Mouse (Mus musculus) liver, embryonic 12.5 days (tissue): ENCODE data around the gene Rgs10. TPM values are rescaled to one million over a fixed set of nuclear protein-coding genes. Genes with fewer than 3 reads are reported as not detected.

Experiments used
- ATAC-seq: fragments of 200-750 bp; cut with Nextera tagmentation; 2 replicates; pipeline ENCODE4 v1.8.0; 2017; ENCODE audit warnings: moderate number of reproducible peaks, mild to moderate bottlenecking, moderate library complexity
- H3K27ac ChIP-seq: fragments of 300-500 bp; sonication (generic); 2 replicates; pipeline ENCODE4 v1.5.1; 2016; ENCODE audit warnings: mild to moderate bottlenecking
- H3K27me3 ChIP-seq: fragments of 300-500 bp; sonication (generic); replicated peaks from 2 replicates; pipeline ENCODE4 v1.6.1; 2016; ENCODE audit warnings: mild to moderate bottlenecking, moderate library complexity
- H3K36me3 ChIP-seq: fragments of 300-500 bp; sonication (generic); 2 replicates; pipeline ENCODE4 v1.6.1; 2016; ENCODE audit warnings: mild to moderate bottlenecking, moderate library complexity
- H3K4me1 ChIP-seq: fragments of 300-500 bp; sonication (generic); 2 replicates; pipeline ENCODE4 v1.6.1; 2016
- H3K4me2 ChIP-seq: fragments of 300-500 bp; sonication (generic); 2 replicates; pipeline ENCODE4 v1.6.1; 2016; ENCODE audit warnings: mild to moderate bottlenecking, moderate library complexity
- H3K4me3 ChIP-seq: fragments of 300-500 bp; sonication (generic); 2 replicates; pipeline ENCODE4 v1.5.1; 2016; ENCODE audit warnings: mild to moderate bottlenecking, moderate library complexity
- H3K9ac ChIP-seq: fragments of 300-500 bp; sonication (generic); 2 replicates; pipeline ENCODE4 v1.6.1; 2016; ENCODE audit warnings: mild to moderate bottlenecking, moderate library complexity
- H3K9me3 ChIP-seq: fragments of 300-500 bp; sonication (generic); replicated peaks from 2 replicates; pipeline ENCODE4 v1.6.1; 2016; ENCODE audit warnings: mild to moderate bottlenecking, moderate library complexity
- WGBS: fragments of 180-500 bp; shearing (Covaris S2); methylation state at CpG from one replicate; pipeline ENCODE4 v1.1.7; 2016; ENCODE audit not compliant: insufficient replicate concordance; 5-methylcytosine and 5-hydroxymethylcytosine counted together
- polyA plus RNA-seq: library from polyadenylated mRNA; unstranded; fragments of >200 nt; fragmentation: Nextera tagmentation; extraction: Ambion mirVana; gene quantifications from 2 replicates; pipeline ENCODE4 v1.2.1, GENCODE M21; 2016

Gene Rgs10
- polyA plus RNA-seq, 1 experiment from 2014 or later, result 57.7 TPM

- Histone ChIP-seq H3K36me3 (no peaks in the 10 kb centered on the region), H3K27me3 (no peaks in the 10 kb centered on the region), H3K9ac (no peak overlapping the region), H3K4me2 (no peak overlapping the region), H3K9me3 (no peaks in the 10 kb centered on the region), H3K27ac (no peak overlapping the region), H3K4me1 (peaks cover 12% of the 10 kb centered on the region; the same call in 1 of the 2 replicates), H3K4me3 (no peak overlapping the region)
- no peak for ATAC-seq
- 40% methylated on average over 4 of the region's 4 CpGs for WGBS
Measured at GRCm38 (mm10) chr7:128365096-128365715, 53.4 kb downstream of the Rgs10 start.

- Histone ChIP-seq H3K27me3 (no peaks in the 10 kb centered on the region), H3K36me3 (no peaks in the 10 kb centered on the region), H3K4me1 (peaks cover 11% of the 10 kb centered on the region; the same call in 1 of the 2 replicates), H3K27ac (no peak overlapping the region), H3K4me3 (no peak overlapping the region), H3K4me2 (no peak overlapping the region), H3K9me3 (no peaks in the 10 kb centered on the region), H3K9ac (no peak overlapping the region)
- 76% methylated on average over 11 of the region's 11 CpGs for WGBS
- ATAC-seq, result no peak
Measured at GRCm38 (mm10) chr7:128364526-128364925, 54.0 kb downstream of the Rgs10 start.

GRCm38 (mm10) chr7:128363806-128364205, 54.8 kb downstream of the Rgs10 start:
- no peak overlapping the region for H3K4me3 ChIP-seq
- no peak overlapping the region for H3K27ac ChIP-seq
- peaks cover 5% of the 10 kb centered on the region; the same call in 1 of the 2 replicates for H3K4me1 ChIP-seq
- WGBS, result 75% methylated on average over 10 of the region's 10 CpGs
- no peak overlapping the region for H3K4me2 ChIP-seq
- H3K9me3 ChIP-seq, result no peaks in the 10 kb centered on the region
- H3K36me3 ChIP-seq, result no peaks in the 10 kb centered on the region
- no peak for ATAC-seq
- H3K27me3 ChIP-seq, result no peaks in the 10 kb centered on the region
- H3K9ac ChIP-seq, result no peak overlapping the region

- no peaks in the 10 kb centered on the region for H3K9me3 ChIP-seq
- no peak overlapping the region for H3K4me2 ChIP-seq
- H3K9ac ChIP-seq, result no peak overlapping the region
- no peak overlapping the region for H3K27ac ChIP-seq
- H3K36me3 ChIP-seq, result no peaks in the 10 kb centered on the region
- ATAC-seq, result no peak
- no peak overlapping the region for H3K4me3 ChIP-seq
- no peaks in the 10 kb centered on the region for H3K27me3 ChIP-seq
- WGBS, result 72% methylated on average over 4 of the region's 4 CpGs
- 0 out of 2 replicates have a peak, but pooled peaks cover 5% of the 10 kb centered on the region for H3K4me1 ChIP-seq
Measured at GRCm38 (mm10) chr7:128362916-128363315, 55.6 kb downstream of the Rgs10 start.

- Histone ChIP-seq H3K4me2 (no peak overlapping the region), H3K4me3 (no peak overlapping the region), H3K36me3 (no peaks in the 10 kb centered on the region), H3K4me1 (peaks cover 10% of the 10 kb centered on the region), H3K9me3 (no peaks in the 10 kb centered on the region), H3K27ac (no peak overlapping the region), H3K9ac (no peak overlapping the region), H3K27me3 (peaks cover 8% of the 10 kb centered on the region)
- no peak for ATAC-seq
- WGBS, result 66% methylated on average over 9 of the region's 9 CpGs
Measured at GRCm38 (mm10) chr7:128359741-128360140, 58.8 kb downstream of the Rgs10 start.

- Histone ChIP-seq H3K4me1 (peaks cover 5% of the 10 kb centered on the region), H3K36me3 (no peaks in the 10 kb centered on the region), H3K27me3 (peaks cover 13% of the 10 kb centered on the region), H3K4me2 (no peak overlapping the region), H3K9ac (no peak overlapping the region), H3K9me3 (no peaks in the 10 kb centered on the region), H3K27ac (no peak overlapping the region), H3K4me3 (no peak overlapping the region)
- no peak for ATAC-seq
- WGBS, result 39% methylated on average over 7 of the region's 7 CpGs
Measured at GRCm38 (mm10) chr7:128359164-128359563, 59.4 kb downstream of the Rgs10 start.

- H3K4me1 ChIP-seq, result peaks cover 5% of the 10 kb centered on the region
- no peak overlapping the region for H3K4me2 ChIP-seq
- H3K9ac ChIP-seq, result no peak overlapping the region
- H3K27ac ChIP-seq, result no peak overlapping the region
- H3K4me3 ChIP-seq, result no peak overlapping the region
- no peaks in the 10 kb centered on the region for H3K36me3 ChIP-seq
- WGBS, result 66% methylated on average over 9 of the region's 9 CpGs
- no peaks in the 10 kb centered on the region for H3K9me3 ChIP-seq
- ATAC-seq, result no peak
- H3K27me3 ChIP-seq, result peaks cover 13% of the 10 kb centered on the region
Measured at GRCm38 (mm10) chr7:128358741-128359140, 59.8 kb downstream of the Rgs10 start.

- Histone ChIP-seq H3K4me3 (no peak overlapping the region), H3K36me3 (no peaks in the 10 kb centered on the region), H3K27ac (no peak overlapping the region), H3K9me3 (no peaks in the 10 kb centered on the region), H3K4me2 (no peak overlapping the region), H3K4me1 (peaks cover 5% of the 10 kb centered on the region), H3K9ac (no peak overlapping the region), H3K27me3 (peaks cover 16% of the 10 kb centered on the region)
- WGBS, result 52% methylated on average over 9 of the region's 9 CpGs
- no peak for ATAC-seq
Measured at GRCm38 (mm10) chr7:128356868-128357755, 61.4 kb downstream of the Rgs10 start.

GRCm38 (mm10) chr7:128355463-128355862, 63.1 kb downstream of the Rgs10 start:
- no peaks in the 10 kb centered on the region for H3K36me3 ChIP-seq
- no peak for ATAC-seq

GRCm38 (mm10) chr7:128352721-128353120, 65.8 kb downstream of the Rgs10 start:
- Histone ChIP-seq H3K4me3 (no peak overlapping the region), H3K27me3 (peaks cover 18% of the 10 kb centered on the region), H3K9ac (no peak overlapping the region), H3K27ac (no peak overlapping the region), H3K36me3 (no peaks in the 10 kb centered on the region), H3K4me2 (no peak overlapping the region), H3K4me1 (peaks cover 5% of the 10 kb centered on the region), H3K9me3 (no peaks in the 10 kb centered on the region)
- no peak for ATAC-seq
- 58% methylated on average over 3 of the region's 3 CpGs for WGBS

More at GRCm38 (mm10) chr7:128355463-128355862, 63.1 kb downstream of the Rgs10 start:
- Histone ChIP-seq H3K9me3 (no peaks in the 10 kb centered on the region), H3K27ac (no peak overlapping the region), H3K4me2 (no peak overlapping the region), H3K27me3 (peaks cover 16% of the 10 kb centered on the region), H3K4me1 (peaks cover 5% of the 10 kb centered on the region), H3K9ac (no peak overlapping the region), H3K4me3 (no peak overlapping the region)
- WGBS, result 65% methylated on average over 5 of the region's 5 CpGs

GRCm38 (mm10) chr7:128351176-128351575, 67.4 kb downstream of the Rgs10 start:
- Histone ChIP-seq H3K4me3 (no peak overlapping the region), H3K27me3 (peaks cover 22% of the 10 kb centered on the region), H3K9me3 (no peaks in the 10 kb centered on the region), H3K4me1 (no peaks in the 10 kb centered on the region), H3K36me3 (no peaks in the 10 kb centered on the region), H3K27ac (no peak overlapping the region), H3K9ac (no peak overlapping the region), H3K4me2 (no peak overlapping the region)
- 52% methylated on average over 5 of the region's 5 CpGs for WGBS
- ATAC-seq, result no peak

GRCm38 (mm10) chr7:128350316-128350715, 68.2 kb downstream of the Rgs10 start:
- Histone ChIP-seq H3K36me3 (no peaks in the 10 kb centered on the region), H3K4me3 (no peak overlapping the region), H3K9ac (no peak overlapping the region), H3K27ac (no peak overlapping the region), H3K4me1 (no peaks in the 10 kb centered on the region), H3K4me2 (no peak overlapping the region), H3K9me3 (no peaks in the 10 kb centered on the region), H3K27me3 (peaks cover 22% of the 10 kb centered on the region)
- ATAC-seq, result no peak
- WGBS, result 64% methylated on average over 7 of the region's 7 CpGs
